Mouse (Mus musculus): ENCODE measurements at regions not wholly inside any gene's neighbourhood (a gene's known extent, or its start where the extent isn't known, plus 50 kb on each side); places are given as distances from the start of the nearest gene placed in this dataset.
"Not testable (repeated sequence)": the region's sequence is repeated elsewhere in the genome, so short reads cannot be mapped to it uniquely, and the experiment has no call there.

- DNase-seq: no peak
Measured at GRCm38 (mm10) chr15:62272755-62273154, 1349.9 kb upstream of the A1bg start.

GRCm38 (mm10) chr15:62271428-62271827 lies 1348.6 kb upstream of the A1bg start:
- no peak for DNase-seq

- no peak for DNase-seq
Measured at GRCm38 (mm10) chr15:62268189-62268588, 1345.4 kb upstream of the A1bg start.

GRCm38 (mm10) chr15:62267536-62267935 lies 1344.7 kb upstream of the A1bg start:
- DNase-seq: no peak

GRCm38 (mm10) chr15:62266025-62266424 lies 1343.2 kb upstream of the A1bg start:
- DNase-seq: no peak

GRCm38 (mm10) chr15:62265484-62265937 lies 1342.7 kb upstream of the A1bg start:
- DNase-seq: peak; percentile 57

- DNase-seq: no peak
Measured at GRCm38 (mm10) chr15:62264966-62265365, 1342.2 kb upstream of the A1bg start.

- no peak for DNase-seq
Measured at GRCm38 (mm10) chr15:62264183-62264582, 1341.4 kb upstream of the A1bg start.

GRCm38 (mm10) chr15:62262487-62262886 lies 1339.7 kb upstream of the A1bg start:
- no peak for DNase-seq

- no peak for DNase-seq
Measured at GRCm38 (mm10) chr15:62261520-62261919, 1338.7 kb upstream of the A1bg start.

- DNase-seq: no peak
Measured at GRCm38 (mm10) chr15:62258611-62259010, 1335.8 kb upstream of the A1bg start.

- DNase-seq: peak; percentile 93
Measured at GRCm38 (mm10) chr15:62257955-62258354, 1335.1 kb upstream of the A1bg start.

- no peak for DNase-seq
Measured at GRCm38 (mm10) chr15:62257110-62257667, 1334.4 kb upstream of the A1bg start.

GRCm38 (mm10) chr15:62255571-62255970 lies 1332.8 kb upstream of the A1bg start:
- DNase-seq: peak; percentile 51

GRCm38 (mm10) chr15:62253724-62254123 lies 1330.9 kb upstream of the A1bg start:
- no peak for DNase-seq

GRCm38 (mm10) chr15:62252078-62252833 lies 1329.4 kb upstream of the A1bg start:
- DNase-seq: not testable (repeated sequence)

GRCm38 (mm10) chr15:62249436-62249835 lies 1326.6 kb upstream of the A1bg start:
- DNase-seq: no peak

- DNase-seq: no peak
Measured at GRCm38 (mm10) chr15:62246561-62247079, 1323.8 kb upstream of the A1bg start.

GRCm38 (mm10) chr15:62245237-62245636 lies 1322.4 kb upstream of the A1bg start:
- no peak for DNase-seq

GRCm38 (mm10) chr15:62244819-62245218 lies 1322.0 kb upstream of the A1bg start:
- DNase-seq: no peak

GRCm38 (mm10) chr15:62240031-62240430 lies 1317.2 kb upstream of the A1bg start:
- no peak for DNase-seq

- no peak for DNase-seq
Measured at GRCm38 (mm10) chr15:62238503-62239045, 1315.8 kb upstream of the A1bg start.

- no peak for DNase-seq
Measured at GRCm38 (mm10) chr15:62236056-62236455, 1313.2 kb upstream of the A1bg start.

- DNase-seq: no peak
Measured at GRCm38 (mm10) chr15:62234182-62234760, 1311.5 kb upstream of the A1bg start.

All from kidney, adult 11 months (tissue).